Mouse (Mus musculus) myocyte (in vitro differentiated cells): Measurements from ENCODE around the gene Plk3. TPM values are rescaled to one million over a fixed set of nuclear protein-coding genes. Genes with fewer than 3 reads are reported as not detected.
A peak's percentile ranks its signal among the peaks of the same experiment; 100 is the strongest.

ENCODE experiments used
- H3K27me3 ChIP-seq: one replicate; pipeline ENCODE4 v1.6.1; 2011; ENCODE audit not compliant: control insufficient read depth, insufficient read depth, insufficient read length
- H3K36me3 ChIP-seq: one replicate; pipeline ENCODE4 v1.6.1; 2011; ENCODE audit not compliant: control insufficient read depth, insufficient read depth
- H3K4me2 ChIP-seq: one replicate; pipeline ENCODE4 v1.6.1; 2011; ENCODE audit warnings: low read depth, control low read depth
- H3K4me3 ChIP-seq: one replicate; pipeline ENCODE4 v1.5.1; 2011; ENCODE audit warnings: mild to moderate bottlenecking, control low read depth, moderate library complexity
- H3K79me2 ChIP-seq: one replicate; pipeline ENCODE4 v1.6.1; 2011; ENCODE audit not compliant: control insufficient read depth, insufficient read depth
- H3ac ChIP-seq: one replicate; pipeline ENCODE4 v1.6.1; 2011; ENCODE audit not compliant: control insufficient read depth, insufficient read length
- CEBPB ChIP-seq: IDR thresholded peaks from 2 replicates; pipeline ENCODE4 v1.6.1; 2011; ENCODE audit warnings: mild to moderate bottlenecking, moderate library complexity; ENCODE audit not compliant: poor library complexity, insufficient read depth, severe bottlenecking
- E2F4 ChIP-seq: IDR thresholded peaks from one replicate; pipeline ENCODE4 v1.6.1; 2011; ENCODE audit warnings: mild to moderate bottlenecking, control low read depth, moderate library complexity; ENCODE audit not compliant: insufficient read depth
- MAX ChIP-seq: IDR thresholded peaks from one replicate; pipeline ENCODE4 v1.6.1; 2011; ENCODE audit warnings: low read depth, mild to moderate bottlenecking, control low read depth
- MYOD1 ChIP-seq, 3 experiments: IDR thresholded peaks; one replicate each; pipeline ENCODE4 v1.6.1; 2011; ENCODE audit warnings: control low read depth in 2 of 3, low read depth in 2 of 3, mild to moderate bottlenecking in 2 of 3, moderate library complexity in 1 of 3; ENCODE audit not compliant: insufficient read length in 2 of 3, control insufficient read depth in 1 of 3
- MYOG ChIP-seq, 3 experiments: IDR thresholded peaks; one replicate each; pipeline ENCODE4 v1.6.1; 2011; ENCODE audit warnings: control low read depth in 2 of 3, low read depth in 2 of 3, mild to moderate bottlenecking in 2 of 3; ENCODE audit not compliant: insufficient read length in 2 of 3, control insufficient read depth in 1 of 3, insufficient read depth in 1 of 3
- POLR2A ChIP-seq: IDR thresholded peaks from one replicate; pipeline ENCODE4 v1.6.1; 2011; ENCODE audit warnings: low read depth, mild to moderate bottlenecking, control low read depth, moderate library complexity; ENCODE audit not compliant: insufficient read length
- POLR2AphosphoS2 ChIP-seq: IDR thresholded peaks from one replicate; pipeline ENCODE4 v1.6.1; 2011; ENCODE audit warnings: low read depth, control low read depth; ENCODE audit not compliant: insufficient read length
- REST ChIP-seq: IDR thresholded peaks from one replicate; pipeline ENCODE4 v1.6.1; 2011; ENCODE audit warnings: mild to moderate bottlenecking, control low read depth, moderate library complexity; ENCODE audit not compliant: insufficient read depth, insufficient read length
- SRF ChIP-seq: IDR thresholded peaks from one replicate; pipeline ENCODE4 v1.6.1; 2011; ENCODE audit warnings: low read depth; ENCODE audit not compliant: control insufficient read depth, insufficient read length
- TCF12 ChIP-seq: IDR thresholded peaks from one replicate; pipeline ENCODE4 v1.6.1; 2011; ENCODE audit warnings: mild to moderate bottlenecking, control low read depth; ENCODE audit not compliant: poor library complexity, insufficient read depth, severe bottlenecking
- TCF3 ChIP-seq: IDR thresholded peaks from one replicate; pipeline ENCODE4 v1.6.1; 2011; ENCODE audit warnings: low read depth, control low read depth; ENCODE audit not compliant: insufficient read length
- USF1 ChIP-seq: IDR thresholded peaks from one replicate; pipeline ENCODE4 v1.6.1; 2011; ENCODE audit warnings: low read depth, mild to moderate bottlenecking, control low read depth, moderate library complexity
- polyA plus RNA-seq: library from polyadenylated mRNA; unstranded; fragments of >200 nt; fragmentation: generic; extraction: Trizol; gene quantifications from one replicate; pipeline ENCODE4 v1.2.1, GENCODE M21; 2012; ENCODE audit warnings: missing spikeins

The Plk3 gene
- polyA plus RNA-seq, 1 experiment, result 17.4 TPM

DNA sequence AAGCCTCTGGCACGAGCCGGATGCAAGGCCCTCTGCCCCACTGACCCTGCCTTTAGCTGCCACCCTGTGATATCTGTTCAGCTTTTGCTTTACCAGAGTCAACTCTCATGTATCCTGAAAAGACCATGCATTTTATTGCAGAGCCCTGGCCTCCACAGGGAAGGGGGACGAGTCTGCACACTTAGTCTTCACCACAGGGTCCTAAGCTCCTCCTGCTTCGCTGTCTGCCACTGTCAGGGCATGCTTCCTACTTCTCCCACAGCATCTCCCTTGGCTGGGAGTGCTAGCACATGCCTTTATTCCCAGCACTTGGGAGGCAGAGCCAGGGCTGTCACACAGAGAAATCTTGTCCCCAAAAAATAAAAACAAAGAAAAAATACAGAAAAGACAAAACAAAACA is 27.4 kb upstream of the Plk3 start:
- Histone ChIP-seq H3K36me3 (peaks cover 12% of the 10 kb centered on the region), H3K4me3 (no peak overlapping the region), H3K27me3 (no peaks in the 10 kb centered on the region), H3K79me2 (no peaks in the 10 kb centered on the region), H3ac (no peak overlapping the region), H3K4me2 (no peak overlapping the region)
- TF ChIP-seq TCF3, result no peak
- no peak for TF ChIP-seq MYOD1 (IDR thresholded peaks at IDR 0.05; ENCODE audit: control insufficient read depth in 1 of 3, insufficient read length in 2 of 3, low read depth in 2 of 3)

DNA sequence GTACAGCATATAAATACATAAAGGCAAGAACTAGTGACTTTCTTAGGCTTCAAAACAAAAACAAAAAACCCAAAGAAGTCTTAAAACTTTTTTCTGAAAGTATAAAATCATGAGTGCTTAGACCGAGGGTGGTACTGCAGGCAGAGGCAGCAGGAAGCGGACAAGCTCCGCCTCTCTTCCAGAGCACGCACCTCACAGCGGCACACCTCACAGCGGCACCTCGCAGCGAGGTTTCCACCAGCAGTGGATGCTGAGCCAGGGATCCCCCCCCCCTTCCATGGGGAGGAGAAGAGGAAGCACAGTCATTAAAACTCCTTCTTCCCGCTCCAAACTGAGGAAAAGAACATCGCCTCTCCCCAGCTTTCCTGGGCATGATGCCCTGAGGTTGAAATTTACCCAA is 25.9 kb upstream of the Plk3 start:
- H3K27me3 ChIP-seq, result no peaks in the 10 kb centered on the region
- H3K36me3 ChIP-seq, result peaks cover 8% of the 10 kb centered on the region
- H3K79me2 ChIP-seq, result peaks cover 12% of the 10 kb centered on the region
- no peak overlapping the region for H3ac ChIP-seq
- no peak overlapping the region for H3K4me3 ChIP-seq
- no peak overlapping the region for H3K4me2 ChIP-seq
- no peak for TF ChIP-seq TCF3
- no peak for TF ChIP-seq POLR2A
- no peak for TF ChIP-seq SRF
- TF ChIP-seq E2F4, result no peak
- TF ChIP-seq TCF12, result no peak
- TF ChIP-seq CEBPB, result no peak
- TF ChIP-seq MAX, result no peak
- no peak for TF ChIP-seq MYOD1 (IDR thresholded peaks at IDR 0.05; ENCODE audit: control insufficient read depth in 1 of 3, insufficient read length in 2 of 3, low read depth in 2 of 3)
- TF ChIP-seq MYOG (IDR thresholded peaks at IDR 0.05; ENCODE audit: control insufficient read depth in 1 of 3, insufficient read depth in 1 of 3, insufficient read length in 2 of 3, low read depth in 2 of 3), result no peak
- TF ChIP-seq REST, result no peak
- no peak for TF ChIP-seq POLR2AphosphoS2
- TF ChIP-seq USF1, result no peak

DNA sequence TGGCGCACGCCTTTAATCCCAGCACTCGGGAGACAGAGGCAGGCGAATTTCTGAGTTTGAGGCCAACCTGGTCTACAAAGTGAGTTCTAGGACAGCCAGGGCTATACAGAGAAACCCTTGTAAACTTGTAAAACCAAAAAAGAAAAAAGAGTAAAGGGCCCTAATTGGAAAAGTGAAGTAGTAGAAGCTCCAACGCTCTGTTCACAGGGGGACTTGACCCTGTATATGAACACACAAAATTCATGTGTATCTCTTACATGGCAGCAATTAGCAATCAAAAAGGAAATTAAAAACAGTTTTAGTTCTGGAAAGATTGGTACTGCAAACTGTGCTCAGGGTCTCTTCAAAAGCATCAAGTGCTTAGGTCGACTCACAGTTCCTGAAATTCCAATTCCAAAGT is 22.6 kb upstream of the Plk3 start:
- H3K79me2 ChIP-seq, result peaks cover 36% of the 10 kb centered on the region
- TF ChIP-seq USF1 (no peak), TCF12 (no peak), MYOG (IDR thresholded peaks at IDR 0.05; ENCODE audit: control insufficient read depth in 1 of 3, insufficient read depth in 1 of 3, insufficient read length in 2 of 3, low read depth in 2 of 3) (no peak), CEBPB (no peak), E2F4 (no peak), POLR2AphosphoS2 (no peak), TCF3 (no peak), REST (no peak), POLR2A (no peak), SRF (no peak), MAX (no peak), MYOD1 (IDR thresholded peaks at IDR 0.05; ENCODE audit: control insufficient read depth in 1 of 3, insufficient read length in 2 of 3, low read depth in 2 of 3) (no peak)
- peak overlapping the region; percentile 91 for H3ac ChIP-seq
- H3K4me3 ChIP-seq, result peak overlapping the region; percentile 92
- H3K36me3 ChIP-seq, result peaks cover 31% of the 10 kb centered on the region
- H3K4me2 ChIP-seq, result peak overlapping the region; percentile 47
- H3K27me3 ChIP-seq, result no peaks in the 10 kb centered on the region

DNA sequence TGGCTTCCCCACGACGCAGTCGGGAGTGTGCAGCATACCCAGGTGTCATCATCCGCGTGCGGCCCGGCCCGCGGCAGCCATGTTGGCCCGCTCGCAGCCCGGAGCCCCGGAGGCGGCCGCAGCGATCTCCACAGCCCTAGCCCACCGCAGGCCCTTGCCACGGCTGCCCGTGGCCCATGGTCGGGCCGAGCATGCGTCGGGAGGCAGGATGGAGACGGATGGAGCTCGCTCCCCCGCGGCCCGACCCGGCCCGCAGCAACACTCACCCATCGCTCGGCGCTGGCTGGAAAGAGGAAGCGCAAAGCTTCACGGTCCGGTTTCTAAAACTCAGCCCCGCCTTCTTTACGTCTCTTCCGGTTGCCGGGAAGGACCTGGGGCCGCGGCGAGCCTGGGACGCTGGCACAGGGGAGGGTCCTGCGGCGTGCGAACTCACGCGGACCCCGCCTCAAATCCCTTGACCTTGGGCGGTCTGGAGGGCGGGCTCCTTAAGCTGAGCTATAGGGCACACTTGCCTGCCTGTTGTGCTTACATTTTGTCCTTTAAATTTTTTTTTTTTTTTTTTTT is 22.1 kb upstream of the Plk3 start, which contains the start of gene Rps8:
Gene Rps8, minus strand, starts transcription at position 452 of the 564 bp plus-strand sequence.
- TF ChIP-seq MAX, result peak; percentile 13
- no peak for TF ChIP-seq SRF
- peak; percentile 95 for TF ChIP-seq POLR2A
- no peak for TF ChIP-seq MYOG (IDR thresholded peaks at IDR 0.05; ENCODE audit: control insufficient read depth in 1 of 3, insufficient read depth in 1 of 3, insufficient read length in 2 of 3, low read depth in 2 of 3)
- no peak for TF ChIP-seq USF1
- peak; percentile 96 for TF ChIP-seq POLR2AphosphoS2
- no peak for TF ChIP-seq TCF3
- TF ChIP-seq REST, result no peak
- no peak for TF ChIP-seq CEBPB
- no peak for TF ChIP-seq E2F4
- no peak for TF ChIP-seq TCF12
- peak in 1 of 3 experiments; percentile 26 for TF ChIP-seq MYOD1 (IDR thresholded peaks at IDR 0.05; ENCODE audit: control insufficient read depth in 1 of 3, insufficient read length in 2 of 3, low read depth in 2 of 3)
- H3K4me3 ChIP-seq, result peak within 1 kb of the TSS; percentile 92
- H3ac ChIP-seq, result peak within 1 kb of the TSS; percentile 91
- H3K79me2 ChIP-seq, result peaks cover 36% of the 10 kb centered on the region
- peak within 1 kb of the TSS; percentile 72 for H3K4me2 ChIP-seq
- H3K36me3 ChIP-seq, result peaks cover 36% of the 10 kb centered on the region
- H3K27me3 ChIP-seq, result no peaks in the 10 kb centered on the region
